Mouse (Mus musculus): ENCODE results near the gene Ccl2. TPM values are rescaled to one million over a fixed set of nuclear protein-coding genes. Genes with fewer than 3 reads are reported as not detected.

Ccl2 gene
- total and polyA plus RNA-seq, 3 experiments = 0.15 TPM; not detected in 2

GRCm38 (mm10) chr11:82000581-82000980 is 34.8 kb upstream of the Ccl2 start:
- no peak overlapping the region for H3K4me3 ChIP-seq (ENCODE audit: control insufficient read depth in 1 of 2, insufficient read depth in 1 of 2, low read depth in 2 of 2, low read length in 2 of 2)
- no peaks in the 10 kb centered on the region for H3K36me3 ChIP-seq (ENCODE audit: control insufficient read depth in 1 of 2, insufficient read depth in 2 of 2, low read length in 2 of 2)
- DNase-seq (ENCODE audit: low read depth, low spot score) = no peak
- no peak for TF ChIP-seq RAD21 (IDR thresholded peaks at IDR 0.05; ENCODE audit: low read depth, low read length)
- no peak for TF ChIP-seq ZMIZ1 (IDR thresholded peaks at IDR 0.05; ENCODE audit: low read depth, low read length)
- TF ChIP-seq CHD1 (IDR thresholded peaks at IDR 0.05; ENCODE audit: low read depth, low read length) = no peak
- no peak for TF ChIP-seq USF2 (IDR thresholded peaks at IDR 0.05; ENCODE audit: borderline replicate concordance in 1 of 2, insufficient read depth in 1 of 2, low read depth in 1 of 2, low read length in 2 of 2)
- no peak for TF ChIP-seq UBTF (IDR thresholded peaks at IDR 0.05; ENCODE audit: borderline replicate concordance, insufficient read depth, low read depth, low read length)
- TF ChIP-seq ZC3H11A (IDR thresholded peaks at IDR 0.05; ENCODE audit: low read depth, low read length) = no peak
- no peak for TF ChIP-seq KAT2A (conservative IDR thresholded peaks at IDR 0.05; ENCODE audit: low read depth, low read length)
- no peak for TF ChIP-seq E2F4 (IDR thresholded peaks at IDR 0.05; ENCODE audit: borderline replicate concordance, low read depth, low read length)
- no peak for TF ChIP-seq MXI1 (IDR thresholded peaks at IDR 0.05; ENCODE audit: low read depth, low read length)
- TF ChIP-seq POLR2AphosphoS2 (IDR thresholded peaks at IDR 0.05; ENCODE audit: low read length) = no peak
- no peak for TF ChIP-seq CTCF (IDR thresholded peaks at IDR 0.05 in 2 of 3, conservative IDR thresholded peaks at IDR 0.05 in 1 of 3; ENCODE audit: control insufficient read depth in 1 of 3, insufficient read depth in 1 of 3, low read depth in 2 of 3, low read length in 3 of 3, poor library complexity in 1 of 3, severe bottlenecking in 1 of 3)
- TF ChIP-seq USF1 (IDR thresholded peaks at IDR 0.05; ENCODE audit: low read depth, low read length) = no peak
- H3K9me3 ChIP-seq (replicated peaks; ENCODE audit: insufficient read depth, low read length) = no peaks in the 10 kb centered on the region
- no peaks in the 10 kb centered on the region for H3K79me2 ChIP-seq (ENCODE audit: control insufficient read depth, insufficient read depth, low read length, poor library complexity)
- no peaks in the 10 kb centered on the region for H3K27me3 ChIP-seq (ENCODE audit: control insufficient read depth in 1 of 2, insufficient read depth in 2 of 2, low read length in 2 of 2)
- H3K4me1 ChIP-seq (ENCODE audit: control insufficient read depth in 1 of 2, insufficient read depth in 2 of 2, low read length in 2 of 2) = no peaks in the 10 kb centered on the region
- H3K9ac ChIP-seq (ENCODE audit: control insufficient read depth, low read depth, low read length, poor library complexity, severe bottlenecking) = no peak overlapping the region
- H3K27ac ChIP-seq (ENCODE audit: control insufficient read depth, low read depth, low read length) = no peak overlapping the region

- no peak for DNase-seq (ENCODE audit: low read depth, low spot score)
- TF ChIP-seq SIN3A (IDR thresholded peaks at IDR 0.05; ENCODE audit: low read length) (no peak), ETS1 (IDR thresholded peaks at IDR 0.05; ENCODE audit: low read depth, low read length) (no peak), TBP (IDR thresholded peaks at IDR 0.05; ENCODE audit: low read depth, low read length) (no peak), UBTF (IDR thresholded peaks at IDR 0.05; ENCODE audit: borderline replicate concordance, insufficient read depth, low read depth, low read length) (no peak), MAFK (IDR thresholded peaks at IDR 0.05; ENCODE audit: borderline replicate concordance, low read depth, low read length) (no peak)
- H3K4me1 ChIP-seq (ENCODE audit: control insufficient read depth in 1 of 2, insufficient read depth in 2 of 2, low read length in 2 of 2) = no peaks in the 10 kb centered on the region
- no peaks in the 10 kb centered on the region for H3K79me2 ChIP-seq (ENCODE audit: control insufficient read depth, insufficient read depth, low read length, poor library complexity)
- H3K4me3 ChIP-seq (ENCODE audit: control insufficient read depth in 1 of 2, insufficient read depth in 1 of 2, low read depth in 2 of 2, low read length in 2 of 2) = no peak overlapping the region
- H3K36me3 ChIP-seq (ENCODE audit: control insufficient read depth in 1 of 2, insufficient read depth in 2 of 2, low read length in 2 of 2) = no peaks in the 10 kb centered on the region
- no peaks in the 10 kb centered on the region for H3K27me3 ChIP-seq (ENCODE audit: control insufficient read depth in 1 of 2, insufficient read depth in 2 of 2, low read length in 2 of 2)
- no peak overlapping the region for H3K9ac ChIP-seq (ENCODE audit: control insufficient read depth, low read depth, low read length, poor library complexity, severe bottlenecking)
- H3K9me3 ChIP-seq (replicated peaks; ENCODE audit: insufficient read depth, low read length) = no peaks in the 10 kb centered on the region
- H3K27ac ChIP-seq (ENCODE audit: control insufficient read depth, low read depth, low read length) = no peak overlapping the region
Observed at GRCm38 (mm10) chr11:82004810-82005209, 30.6 kb upstream of the Ccl2 start.
